Mouse (Mus musculus) brain, embryonic 14.5 days (tissue): ENCODE measurements around the gene Rflna. TPM values are rescaled to one million over a fixed set of nuclear protein-coding genes. Genes with fewer than 3 reads are reported as not detected.

Experiments used
- DNase-seq: peaks from one replicate; pipeline ENCODE4 v3.0.0-alpha.2; 2011; ENCODE audit warnings: low read depth
- CTCF ChIP-seq: fragments of 200-500 bp; IDR thresholded peaks from 2 replicates; pipeline ENCODE4 v1.5.1; 2012; ENCODE audit warnings: inconsistent platforms, mild to moderate bottlenecking, moderate library complexity, borderline replicate concordance; ENCODE audit not compliant: insufficient read depth, insufficient read length; ENCODE audit errors: extremely low read depth
- POLR2A ChIP-seq: fragments of 200-500 bp; IDR thresholded peaks from 2 replicates; pipeline ENCODE4 v1.6.1; 2012; ENCODE audit warnings: mild to moderate bottlenecking, inconsistent platforms, borderline replicate concordance; ENCODE audit not compliant: poor library complexity, insufficient read depth, insufficient read length, severe bottlenecking; ENCODE audit errors: extremely low read depth
- polyA plus RNA-seq: library from polyadenylated mRNA; depleted of rRNA; stranded (reverse); fragments of >200 nt; gene quantifications from 2 replicates; pipeline ENCODE4 v1.2.3, GENCODE M21; 2012

Rflna gene
- polyA plus RNA-seq, 1 experiment, result 8.4 TPM

DNA sequence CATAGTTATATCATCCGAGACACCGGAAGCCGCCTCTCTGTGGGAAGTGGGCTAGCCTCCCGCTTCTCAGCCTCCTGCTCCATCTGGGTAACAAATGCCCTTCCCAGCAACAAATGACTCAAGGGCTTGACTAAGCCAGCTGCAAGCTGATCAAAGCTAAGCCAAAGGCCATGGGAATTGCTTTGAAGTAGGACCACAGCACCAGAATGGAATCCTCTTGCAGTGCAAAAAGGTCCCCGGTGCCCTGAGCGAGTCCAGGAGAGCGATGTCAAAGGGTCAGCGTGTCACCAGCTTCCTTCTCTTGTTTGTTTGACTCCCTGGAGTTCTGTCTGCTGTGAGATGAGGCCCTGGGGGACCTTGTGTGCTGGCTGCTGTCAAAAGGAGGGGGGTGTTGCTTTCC, 33.2 kb upstream of the Rflna start:
- no peak for TF ChIP-seq CTCF
- no peak for TF ChIP-seq POLR2A
- peak; percentile 45 for DNase-seq

- DNase-seq, result no peak
- TF ChIP-seq CTCF (peak; percentile 23; the same call in 1 of the 2 replicates), POLR2A (no peak)
Measured at GRCm38 (mm10) chr5:124986222-124986621, 16.8 kb upstream of the Rflna start.

DNA sequence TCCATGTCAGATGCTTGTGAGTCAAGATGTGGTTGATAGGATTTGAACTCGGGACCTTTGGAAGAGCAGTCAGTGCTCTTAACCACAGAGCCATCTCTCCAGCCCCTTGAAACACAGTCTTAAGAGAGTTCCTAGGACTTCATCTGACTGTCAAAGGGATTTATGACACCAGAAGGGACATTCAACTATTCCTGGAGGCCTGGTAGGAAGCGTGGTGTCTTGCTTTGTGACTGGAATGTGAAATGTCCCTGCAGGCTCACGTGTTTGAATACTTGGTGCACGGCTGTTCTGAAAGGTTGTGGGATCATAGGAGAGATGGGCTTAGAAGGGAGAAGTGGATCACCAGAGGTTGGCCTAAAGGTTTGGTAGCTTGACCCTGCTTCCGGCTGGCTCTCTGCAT, 16.4 kb upstream of the Rflna start:
- TF ChIP-seq CTCF (no peak), POLR2A (no peak)
- DNase-seq, result no peak

DNA sequence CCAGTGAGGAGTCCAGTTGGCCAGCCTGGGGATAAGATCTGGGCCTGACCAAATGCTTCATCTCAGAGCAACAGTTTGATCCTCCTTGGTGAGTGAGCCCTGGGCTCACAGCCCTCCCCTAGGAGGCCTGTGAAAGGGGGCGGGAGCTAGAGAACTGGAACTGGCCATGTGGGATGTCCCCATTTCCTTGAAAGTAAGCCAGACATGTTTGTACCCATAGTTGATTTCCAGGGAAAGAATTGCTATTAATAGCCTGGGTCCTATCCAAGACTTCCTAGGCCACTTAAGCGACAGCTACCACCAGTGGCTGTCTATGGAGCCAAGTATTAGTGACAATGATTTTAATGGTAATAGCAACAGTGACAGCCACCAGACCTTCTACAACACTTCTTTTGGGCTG, 13.3 kb upstream of the Rflna start:
- DNase-seq, result no peak
- TF ChIP-seq POLR2A (no peak), CTCF (no peak)

DNA sequence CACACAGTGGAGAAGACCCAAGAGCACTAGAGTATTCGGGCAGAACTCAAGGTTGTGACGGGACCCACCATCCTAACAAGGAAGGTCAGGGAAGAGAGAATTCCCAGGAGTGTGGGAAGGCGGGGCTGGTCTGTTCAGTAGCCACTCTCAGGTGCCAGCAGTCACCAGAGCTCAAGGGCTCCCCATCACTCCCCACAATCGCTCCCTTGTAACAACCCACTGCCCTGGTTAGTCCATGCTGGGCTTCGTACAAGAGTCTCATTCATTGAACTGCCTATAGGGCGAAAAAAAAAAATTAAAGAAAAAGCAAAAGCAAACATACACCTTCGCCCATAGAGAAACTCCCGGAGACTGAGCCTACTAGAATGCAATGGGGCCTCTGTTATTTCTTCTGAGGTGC, 10.7 kb upstream of the Rflna start:
- no peak for TF ChIP-seq CTCF

GRCm38 (mm10) chr5:124992891-124993290, 10.1 kb upstream of the Rflna start:
- TF ChIP-seq CTCF, result no peak
- no peak for TF ChIP-seq POLR2A
- DNase-seq, result no peak

More for the DNA sequence above, 10.7 kb upstream of the Rflna start:
- no peak for DNase-seq

DNA sequence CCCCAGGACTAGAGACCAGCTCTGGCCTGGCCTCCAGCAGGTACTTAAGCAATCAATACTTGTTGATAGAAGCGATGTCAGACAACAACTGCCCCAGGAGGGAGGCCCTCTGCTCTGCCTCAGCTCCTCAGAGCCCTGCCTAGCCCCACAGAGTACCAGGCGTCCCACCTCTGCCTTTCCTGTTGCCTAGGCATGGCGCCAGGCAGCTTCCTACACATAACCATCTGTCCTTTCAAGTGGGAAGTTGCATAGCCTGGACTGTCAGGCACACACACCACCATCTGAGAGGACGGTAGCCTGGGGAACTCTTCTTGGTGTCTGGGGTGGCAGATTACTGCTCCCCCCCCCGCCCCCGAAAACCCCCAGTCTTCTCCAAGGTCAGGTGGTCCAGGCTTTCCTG, 6.2 kb upstream of the Rflna start:
- TF ChIP-seq POLR2A (no peak), CTCF (no peak)

DNA sequence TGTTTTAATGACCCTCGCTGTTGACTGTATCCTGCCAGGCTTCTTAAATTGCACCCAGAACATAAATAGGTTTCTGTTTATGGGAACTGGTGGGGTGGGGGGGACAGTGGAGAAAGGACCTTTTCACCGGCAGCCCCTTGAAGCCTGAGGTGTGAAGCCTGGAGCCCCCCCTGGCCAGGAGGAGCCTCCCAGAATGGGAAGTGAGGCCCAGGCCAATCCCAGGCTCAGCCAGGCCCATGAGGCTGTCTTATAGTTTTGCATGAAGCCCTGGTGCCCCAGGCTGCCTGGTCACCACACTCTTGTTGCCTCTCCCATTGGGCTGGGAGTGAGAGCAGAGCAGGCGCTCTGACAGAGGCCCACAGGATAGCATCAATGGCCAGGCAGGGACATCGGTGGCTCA, 5.1 kb upstream of the Rflna start:
- no peak for DNase-seq
- TF ChIP-seq CTCF (no peak), POLR2A (no peak)

More for the DNA sequence above, 6.2 kb upstream of the Rflna start:
- DNase-seq, result no peak

- TF ChIP-seq POLR2A (no peak), CTCF (no peak)
- DNase-seq, result no peak
Measured at GRCm38 (mm10) chr5:125000756-125001250, 2.2 kb upstream of the Rflna start.

GRCm38 (mm10) chr5:125003873-125004255, 843 bp downstream of the Rflna start:
- no peak for DNase-seq
- TF ChIP-seq POLR2A (no peak), CTCF (no peak)

DNA sequence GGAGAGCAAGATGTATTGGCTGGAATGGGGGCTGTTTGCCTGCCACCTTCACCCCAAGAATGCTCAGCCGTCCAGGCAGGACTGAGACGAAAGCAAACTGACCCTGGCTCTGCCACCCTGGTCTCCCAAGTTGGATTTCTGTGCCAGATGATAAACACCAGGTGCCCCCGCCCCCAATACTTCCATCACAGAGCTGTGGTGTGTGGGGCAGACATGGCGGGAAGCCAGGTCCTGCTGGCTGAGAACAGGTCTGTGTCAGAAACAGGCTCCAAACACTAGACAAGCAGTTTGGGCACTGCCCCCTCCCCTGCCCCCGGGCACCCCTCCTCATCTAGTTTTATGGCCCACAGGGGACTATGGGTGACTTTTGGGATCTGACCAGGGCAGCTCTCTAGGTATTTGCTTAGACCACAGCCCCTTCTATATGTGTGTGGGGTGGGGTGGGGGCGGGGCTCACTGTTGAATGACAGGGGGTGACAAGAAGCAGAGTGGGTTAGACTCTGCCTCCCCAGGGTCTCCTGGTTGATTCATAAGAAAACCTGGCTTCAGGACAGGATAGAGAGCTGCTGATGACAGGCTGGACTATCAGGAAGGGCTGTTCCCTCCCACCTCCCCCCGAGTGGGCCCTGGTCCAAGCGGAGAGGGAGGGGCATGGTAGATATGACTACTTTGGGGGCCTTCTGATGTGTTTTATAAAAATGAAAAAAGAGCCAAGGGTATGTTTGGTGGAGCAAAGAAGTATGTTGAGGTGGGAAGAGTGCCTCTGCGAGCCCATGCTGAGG, 3.0 kb downstream of the Rflna start:
- peak; percentile 60 for DNase-seq
- TF ChIP-seq CTCF (no peak), POLR2A (no peak)

DNA sequence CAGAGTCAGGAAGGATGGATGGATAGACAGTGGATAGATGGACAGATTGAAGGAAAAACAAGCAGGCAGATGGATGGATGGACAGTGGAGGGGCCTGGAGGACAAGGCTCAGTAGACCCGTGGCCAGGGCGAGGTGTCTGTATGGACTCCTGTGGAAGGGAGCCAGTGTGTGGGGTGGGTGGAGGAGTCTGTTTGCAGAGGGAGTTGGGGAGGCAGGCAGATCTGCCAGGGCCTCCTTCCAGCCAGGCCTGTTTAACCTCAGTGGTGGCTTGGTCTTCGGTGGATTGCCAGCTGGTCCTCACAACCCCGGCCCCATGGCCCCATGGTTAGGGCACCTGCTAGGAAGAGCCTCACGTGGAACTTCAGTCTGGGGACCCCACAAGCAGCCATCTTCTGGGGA, 3.9 kb downstream of the Rflna start:
- no peak for DNase-seq
- TF ChIP-seq POLR2A (no peak), CTCF (no peak)
